Mouse (Mus musculus): ENCODE data around the gene Hdgfl3. TPM values are rescaled to one million over a fixed set of nuclear protein-coding genes. Genes with fewer than 3 reads are reported as not detected.

Hdgfl3 gene
- total and polyA plus RNA-seq, 3 experiments, result 0.16 TPM; not detected in 2

- no peaks in the 10 kb centered on the region for H3K9me3 ChIP-seq (replicated peaks)
- peaks cover 11% of the 10 kb centered on the region for H3K4me1 ChIP-seq (ENCODE audit: insufficient read depth, low read depth, low read length)
- H3K27me3 ChIP-seq (ENCODE audit: insufficient read depth, low read length), result peaks cover 21% of the 10 kb centered on the region
- no peaks in the 10 kb centered on the region for H3K36me3 ChIP-seq (replicated peaks)
- H3K4me3 ChIP-seq (ENCODE audit: low read depth, low read length), result no peak overlapping the region
- TF ChIP-seq GATA1 (IDR thresholded peaks at IDR 0.05; ENCODE audit: borderline replicate concordance, low read length), result no peak
- TF ChIP-seq CTCF (IDR thresholded peaks at IDR 0.05; ENCODE audit: low read depth, low read length), result no peak
- no peak for TF ChIP-seq POLR2AphosphoS5 (IDR thresholded peaks at IDR 0.05; ENCODE audit: insufficient replicate concordance, low read depth, low read length)
- TF ChIP-seq TAL1 (conservative IDR thresholded peaks at IDR 0.05; ENCODE audit: low read depth, low read length), result no peak
- no peak for TF ChIP-seq GATA2 (IDR thresholded peaks at IDR 0.05; ENCODE audit: borderline replicate concordance, low read depth, low read length)
- DNase-seq (ENCODE audit: low spot score) (no peak), ATAC-seq (ENCODE audit: extremely low read depth, insufficient number of reproducible peaks, low FRiP score, poor library complexity, severe bottlenecking) (no peak)
Observed at GRCm38 (mm10) chr7:81862587-81863583, 71.4 kb downstream of the Hdgfl3 start.

GRCm38 (mm10) chr7:81861921-81862320 is 72.4 kb downstream of the Hdgfl3 start:
- Histone ChIP-seq H3K27me3 (ENCODE audit: insufficient read depth, low read length) (peaks cover 16% of the 10 kb centered on the region), H3K4me1 (ENCODE audit: insufficient read depth, low read depth, low read length) (peaks cover 11% of the 10 kb centered on the region)

GRCm38 (mm10) chr7:81861461-81861860 is 72.8 kb downstream of the Hdgfl3 start:
- Histone ChIP-seq H3K9me3 (replicated peaks) (no peaks in the 10 kb centered on the region), H3K36me3 (replicated peaks) (no peaks in the 10 kb centered on the region), H3K4me3 (ENCODE audit: low read depth, low read length) (no peak overlapping the region), H3K4me1 (ENCODE audit: insufficient read depth, low read depth, low read length) (peaks cover 11% of the 10 kb centered on the region), H3K27me3 (ENCODE audit: insufficient read depth, low read length) (peaks cover 16% of the 10 kb centered on the region)
- TF ChIP-seq CTCF (IDR thresholded peaks at IDR 0.05; ENCODE audit: low read depth, low read length) (no peak), POLR2AphosphoS5 (IDR thresholded peaks at IDR 0.05; ENCODE audit: insufficient replicate concordance, low read depth, low read length) (no peak), GATA1 (IDR thresholded peaks at IDR 0.05; ENCODE audit: borderline replicate concordance, low read length) (no peak), GATA2 (IDR thresholded peaks at IDR 0.05; ENCODE audit: borderline replicate concordance, low read depth, low read length) (no peak)
- no peak for DNase-seq (ENCODE audit: low spot score)
- ATAC-seq (ENCODE audit: extremely low read depth, insufficient number of reproducible peaks, low FRiP score, poor library complexity, severe bottlenecking), result no peak

More at GRCm38 (mm10) chr7:81861921-81862320, 72.4 kb downstream of the Hdgfl3 start:
- no peak for TF ChIP-seq GATA1 (IDR thresholded peaks at IDR 0.05; ENCODE audit: borderline replicate concordance, low read length)
- no peak for TF ChIP-seq CTCF (IDR thresholded peaks at IDR 0.05; ENCODE audit: low read depth, low read length)
- TF ChIP-seq TAL1 (conservative IDR thresholded peaks at IDR 0.05; ENCODE audit: low read depth, low read length), result no peak
- TF ChIP-seq POLR2AphosphoS5 (IDR thresholded peaks at IDR 0.05; ENCODE audit: insufficient replicate concordance, low read depth, low read length), result no peak
- no peak for TF ChIP-seq GATA2 (IDR thresholded peaks at IDR 0.05; ENCODE audit: borderline replicate concordance, low read depth, low read length)
- Histone ChIP-seq H3K4me3 (ENCODE audit: low read depth, low read length) (no peak overlapping the region), H3K9me3 (replicated peaks) (no peaks in the 10 kb centered on the region), H3K36me3 (replicated peaks) (no peaks in the 10 kb centered on the region)
- no peak for DNase-seq (ENCODE audit: low spot score)
- no peak for ATAC-seq (ENCODE audit: extremely low read depth, insufficient number of reproducible peaks, low FRiP score, poor library complexity, severe bottlenecking)

- no peaks in the 10 kb centered on the region for H3K9me3 ChIP-seq (replicated peaks)
- no peak for TF ChIP-seq GATA1 (IDR thresholded peaks at IDR 0.05; ENCODE audit: borderline replicate concordance, low read length)
- TF ChIP-seq CTCF (IDR thresholded peaks at IDR 0.05; ENCODE audit: low read depth, low read length), result no peak
- no peak for TF ChIP-seq GATA2 (IDR thresholded peaks at IDR 0.05; ENCODE audit: borderline replicate concordance, low read depth, low read length)
- H3K27me3 ChIP-seq (ENCODE audit: insufficient read depth, low read length), result peaks cover 15% of the 10 kb centered on the region
- H3K4me3 ChIP-seq (ENCODE audit: low read depth, low read length), result no peak overlapping the region
- DNase-seq (ENCODE audit: low spot score), result no peak
- H3K4me1 ChIP-seq (ENCODE audit: insufficient read depth, low read depth, low read length), result peaks cover 11% of the 10 kb centered on the region
- ATAC-seq (ENCODE audit: extremely low read depth, insufficient number of reproducible peaks, low FRiP score, poor library complexity, severe bottlenecking), result no peak
- H3K36me3 ChIP-seq (replicated peaks), result no peaks in the 10 kb centered on the region
Observed at GRCm38 (mm10) chr7:81860996-81861395, 73.3 kb downstream of the Hdgfl3 start.

- Histone ChIP-seq H3K9me3 (replicated peaks) (no peaks in the 10 kb centered on the region), H3K4me3 (ENCODE audit: low read depth, low read length) (no peak overlapping the region; the same call in 1 of the 2 replicates), H3K4me1 (ENCODE audit: insufficient read depth, low read depth, low read length) (peaks cover 10% of the 10 kb centered on the region), H3K27me3 (ENCODE audit: insufficient read depth, low read length) (peaks cover 13% of the 10 kb centered on the region), H3K36me3 (replicated peaks) (no peaks in the 10 kb centered on the region)
- DNase-seq (ENCODE audit: low spot score), result no peak
- no peak for ATAC-seq (ENCODE audit: extremely low read depth, insufficient number of reproducible peaks, low FRiP score, poor library complexity, severe bottlenecking)
- no peak for TF ChIP-seq GATA1 (IDR thresholded peaks at IDR 0.05; ENCODE audit: borderline replicate concordance, low read length)
- TF ChIP-seq CTCF (IDR thresholded peaks at IDR 0.05; ENCODE audit: low read depth, low read length), result no peak
- TF ChIP-seq GATA2 (IDR thresholded peaks at IDR 0.05; ENCODE audit: borderline replicate concordance, low read depth, low read length), result no peak
- no peak for TF ChIP-seq POLR2AphosphoS5 (IDR thresholded peaks at IDR 0.05; ENCODE audit: insufficient replicate concordance, low read depth, low read length)
- no peak for TF ChIP-seq TAL1 (conservative IDR thresholded peaks at IDR 0.05; ENCODE audit: low read depth, low read length)
Observed at GRCm38 (mm10) chr7:81860071-81860470, 74.2 kb downstream of the Hdgfl3 start.

- no peak for ATAC-seq (ENCODE audit: extremely low read depth, insufficient number of reproducible peaks, low FRiP score, poor library complexity, severe bottlenecking)
Observed at GRCm38 (mm10) chr7:81858968-81859721, 75.1 kb downstream of the Hdgfl3 start, which contains the start of gene Tm6sf1. Gene Tm6sf1, plus strand, starts transcription at chr7:81859001.

More at GRCm38 (mm10) chr7:81858968-81859721, 75.1 kb downstream of the Hdgfl3 start, which contains the start of gene Tm6sf1:
- H3K9me3 ChIP-seq (replicated peaks), result no peaks in the 10 kb centered on the region
- TF ChIP-seq CTCF (IDR thresholded peaks at IDR 0.05; ENCODE audit: low read depth, low read length), result no peak
- no peak for TF ChIP-seq GATA1 (IDR thresholded peaks at IDR 0.05; ENCODE audit: borderline replicate concordance, low read length)
- no peak for TF ChIP-seq POLR2AphosphoS5 (IDR thresholded peaks at IDR 0.05; ENCODE audit: insufficient replicate concordance, low read depth, low read length)
- no peak for TF ChIP-seq TAL1 (conservative IDR thresholded peaks at IDR 0.05; ENCODE audit: low read depth, low read length)
- no peak for TF ChIP-seq GATA2 (IDR thresholded peaks at IDR 0.05; ENCODE audit: borderline replicate concordance, low read depth, low read length)
- H3K36me3 ChIP-seq (replicated peaks), result no peaks in the 10 kb centered on the region
- H3K4me1 ChIP-seq (ENCODE audit: insufficient read depth, low read depth, low read length), result peaks cover 3% of the 10 kb centered on the region; the same call in 1 of the 2 replicates
- no peak within 1 kb of the TSS for H3K4me3 ChIP-seq (ENCODE audit: low read depth, low read length)
- peaks cover 13% of the 10 kb centered on the region for H3K27me3 ChIP-seq (ENCODE audit: insufficient read depth, low read length)
- no peak for DNase-seq (ENCODE audit: low spot score)

All from G1E (cell line).